ENCODE assay signal across 11 mouse cellular contexts in the genomic region with DNA sequence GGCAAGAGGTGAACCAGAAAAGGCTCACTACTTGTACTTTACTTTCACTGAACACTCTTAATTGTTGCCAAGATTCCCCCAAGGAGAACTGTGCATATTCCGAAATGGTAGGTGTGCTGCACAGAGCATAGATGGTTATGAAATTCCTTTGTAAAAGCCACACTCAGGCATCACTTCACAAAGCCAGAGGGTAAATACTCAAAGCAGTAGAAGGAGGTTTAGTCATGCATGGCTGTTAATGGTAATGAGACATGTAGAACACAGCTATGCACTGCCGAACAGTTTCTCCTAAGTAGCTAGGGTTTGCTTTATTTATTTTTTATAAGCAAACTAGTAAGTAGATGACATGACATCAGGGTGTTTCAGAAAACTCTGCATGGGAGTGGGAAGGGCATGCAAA.
DNase-seq lines count a peak whose midpoint lies in the region; ATAC-seq lines count a peak whose summit lies in the region.
"Had no signal": no experiment of that assay in that cellular context is flagged by ENCODE, and none has a peak within 500 bp of the region (broad histone marks: within the 10 kb centered on the region; RNA-seq: fewer than 3 reads in every experiment).

No protein-coding gene starts in this region.

- no peaks in the 10 kb centered on the region for H3K36me3 ChIP-seq in kidney, embryonic 15.5 days
- H3K36me3 ChIP-seq in forebrain, embryonic 13.5 days (ENCODE audit: poor library complexity, severe bottlenecking): no peaks in the 10 kb centered on the region
- no peaks in the 10 kb centered on the region for H3K36me3 ChIP-seq in hindbrain, embryonic 14.5 days (replicated peaks; ENCODE audit: control insufficient read depth, insufficient read depth)
- H3K36me3 ChIP-seq in midbrain, embryonic 16.5 days (ENCODE audit: control insufficient read depth, insufficient read depth, low read length): no peaks in the 10 kb centered on the region
- H3K36me3 ChIP-seq: liver, embryonic 13.5 days had no signal

- no peak overlapping the region for H3K9ac ChIP-seq in kidney, embryonic 15.5 days
- H3K9ac ChIP-seq in forebrain, embryonic 13.5 days: no peak overlapping the region
- no peak overlapping the region; the same call in 1 of the 2 replicates for H3K9ac ChIP-seq in hindbrain, embryonic 14.5 days
- peak overlapping the region; percentile 96; the same call in 1 of the 2 replicates for H3K9ac ChIP-seq in midbrain, embryonic 16.5 days (ENCODE audit: low read depth, low read length)
- H3K9ac ChIP-seq: liver, embryonic 13.5 days had no signal

- H3K4me2 ChIP-seq in kidney, embryonic 15.5 days: no peak overlapping the region
- peak overlapping the region; percentile 81 for H3K4me2 ChIP-seq in forebrain, embryonic 13.5 days
- peak overlapping the region; percentile 56 for H3K4me2 ChIP-seq in hindbrain, embryonic 14.5 days (replicated peaks)
- H3K4me2 ChIP-seq in midbrain, embryonic 16.5 days (ENCODE audit: low read length): peak overlapping the region; percentile 57
- H3K4me2 ChIP-seq: liver, embryonic 13.5 days had no signal

- 58% methylated on average over 2 of the region's 2 CpGs for WGBS in kidney, embryonic 15.5 days
- 34% methylated on average over 2 of the region's 2 CpGs for WGBS in forebrain, embryonic 13.5 days
- WGBS in hindbrain, embryonic 14.5 days: 35% methylated on average over 2 of the region's 2 CpGs
- WGBS in midbrain, embryonic 16.5 days: 15% methylated on average over 2 of the region's 2 CpGs

- peaks cover 6% of the 10 kb centered on the region for H3K27me3 ChIP-seq in kidney, embryonic 15.5 days
- no peaks in the 10 kb centered on the region for H3K27me3 ChIP-seq in forebrain, embryonic 13.5 days
- H3K27me3 ChIP-seq in hindbrain, embryonic 14.5 days (ENCODE audit: control insufficient read depth, insufficient read depth, low read length): no peaks in the 10 kb centered on the region
- no peaks in the 10 kb centered on the region for H3K27me3 ChIP-seq in midbrain, embryonic 16.5 days (ENCODE audit: control insufficient read depth, insufficient read depth, low read depth, low read length)

- no peak overlapping the region for H3K4me3 ChIP-seq in kidney, embryonic 15.5 days (replicated peaks)
- H3K4me3 ChIP-seq in forebrain, embryonic 13.5 days: no peak overlapping the region
- H3K4me3 ChIP-seq in hindbrain, embryonic 14.5 days (replicated peaks; ENCODE audit: low read length): 0 out of 2 replicates have a peak overlapping the region, but pooled peaks have one; percentile 74
- H3K4me3 ChIP-seq in midbrain, embryonic 16.5 days (ENCODE audit: low read depth, low read length): peak overlapping the region; percentile 66; the same call in 1 of the 2 replicates
- H3K4me3 ChIP-seq: liver, embryonic 13.5 days had no signal

- H3K4me1 ChIP-seq in kidney, embryonic 15.5 days: peaks cover 6% of the 10 kb centered on the region; the same call in 1 of the 2 replicates
- H3K4me1 ChIP-seq in forebrain, embryonic 13.5 days: peaks cover 40% of the 10 kb centered on the region; the same call in 1 of the 2 replicates
- peaks cover 17% of the 10 kb centered on the region for H3K4me1 ChIP-seq in hindbrain, embryonic 14.5 days (replicated peaks; ENCODE audit: control insufficient read depth, insufficient read depth, low read length)
- H3K4me1 ChIP-seq in midbrain, embryonic 16.5 days (ENCODE audit: control insufficient read depth, insufficient read depth, low read length): peaks cover 10% of the 10 kb centered on the region; the same call in 1 of the 2 replicates
- H3K4me1 ChIP-seq: liver, embryonic 13.5 days had no signal

- DNase-seq in kidney, postnatal 36 days: no peak
- no peak for DNase-seq in hindbrain, embryonic 14.5 days (ENCODE audit: low spot score)
- DNase-seq in testis, postnatal 14 days (ENCODE audit: low spot score): no peak
- DNase-seq: heart, postnatal 36 days; left cerebral cortex, postnatal 4 days; liver, embryonic 13.5 days had no signal

- no peaks in the 10 kb centered on the region for H3K9me3 ChIP-seq in kidney, embryonic 15.5 days (replicated peaks)
- no peaks in the 10 kb centered on the region for H3K9me3 ChIP-seq in forebrain, embryonic 13.5 days (replicated peaks)
- no peaks in the 10 kb centered on the region for H3K9me3 ChIP-seq in hindbrain, embryonic 14.5 days (ENCODE audit: control insufficient read depth, low read length)
- H3K9me3 ChIP-seq in midbrain, embryonic 16.5 days (replicated peaks; ENCODE audit: control insufficient read depth, low read length, poor library complexity, severe bottlenecking): no peaks in the 10 kb centered on the region
- H3K9me3 ChIP-seq: liver, embryonic 13.5 days had no signal

- H3K27ac ChIP-seq in kidney, embryonic 15.5 days: no peak overlapping the region
- peak overlapping the region; percentile 7; the same call in 1 of the 2 replicates for H3K27ac ChIP-seq in forebrain, embryonic 13.5 days
- H3K27ac ChIP-seq in hindbrain, embryonic 14.5 days: peak overlapping the region; percentile 98; the same call in 1 of the 2 replicates
- peak overlapping the region; percentile 97 for H3K27ac ChIP-seq in midbrain, embryonic 16.5 days (ENCODE audit: low read length)
- H3K27ac ChIP-seq: liver, embryonic 13.5 days had no signal

- 0 out of 2 replicates have a peak, but pooled peaks have one; percentile 54 for ATAC-seq in kidney, embryonic 15.5 days (replicated peaks; ENCODE audit: low FRiP score)
- no peak for ATAC-seq in forebrain, embryonic 13.5 days
- no peak for ATAC-seq in hindbrain, embryonic 14.5 days (ENCODE audit: low FRiP score)
- ATAC-seq in midbrain, embryonic 16.5 days: no peak
- no peak for ATAC-seq in erythroid progenitor cell, adult 5-6 weeks (replicated peaks; ENCODE audit: low FRiP score, poor library complexity, severe bottlenecking)
- ATAC-seq: CD4-positive, CD25-positive, alpha-beta regulatory T cell, adult 4 months had no signal

Comparison
In these comparisons a context has a peak if more than half of its experiments do, and no peak if none do; other contexts are left out.
1. H3K4me3 ChIP-seq: peak in hindbrain, embryonic 14.5 days (single experiment) and midbrain, embryonic 16.5 days (single experiment); none in kidney, embryonic 15.5 days (single experiment) and forebrain, embryonic 13.5 days (single experiment).